Mouse (Mus musculus) adrenal gland, postnatal 10 days (tissue): Measurements from ENCODE around the gene Fmnl2. TPM values are rescaled to one million over a fixed set of nuclear protein-coding genes. Genes with fewer than 3 reads are reported as not detected.

Experiments used
- DNase-seq: peaks from one replicate; pipeline ENCODE4 v3.0.0; 2021; ENCODE audit warnings: mixed read lengths
- total RNA-seq, 2 experiments: library from RNA; stranded (reverse); gene quantifications; 2 replicates each; pipeline ENCODE4 v1.2.3; 2021

Fmnl2 gene
- total RNA-seq, 2 experiments from 2014 or later: 15.2 to 15.7 TPM

DNA sequence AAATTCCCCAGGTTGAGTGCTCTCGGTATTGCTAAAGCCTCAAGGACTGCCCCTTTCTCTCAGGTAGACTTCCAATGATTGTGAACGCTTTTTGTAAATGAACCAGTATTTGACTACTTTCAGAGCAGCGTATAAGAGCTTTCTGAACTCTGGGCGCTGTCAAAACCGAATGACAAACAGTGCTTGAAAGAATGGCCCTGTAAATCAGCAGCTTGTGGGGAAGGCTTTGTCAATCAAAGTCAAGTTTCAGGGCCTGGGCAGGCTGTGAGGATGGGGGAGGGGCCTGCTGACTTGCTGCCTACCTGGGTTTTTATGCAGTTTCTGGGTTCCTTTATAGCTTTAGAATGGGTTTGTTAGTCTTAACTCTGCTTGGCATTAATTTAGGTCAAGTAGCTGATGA, 56.1 kb downstream of the Fmnl2 start:
- no peak for DNase-seq

DNA sequence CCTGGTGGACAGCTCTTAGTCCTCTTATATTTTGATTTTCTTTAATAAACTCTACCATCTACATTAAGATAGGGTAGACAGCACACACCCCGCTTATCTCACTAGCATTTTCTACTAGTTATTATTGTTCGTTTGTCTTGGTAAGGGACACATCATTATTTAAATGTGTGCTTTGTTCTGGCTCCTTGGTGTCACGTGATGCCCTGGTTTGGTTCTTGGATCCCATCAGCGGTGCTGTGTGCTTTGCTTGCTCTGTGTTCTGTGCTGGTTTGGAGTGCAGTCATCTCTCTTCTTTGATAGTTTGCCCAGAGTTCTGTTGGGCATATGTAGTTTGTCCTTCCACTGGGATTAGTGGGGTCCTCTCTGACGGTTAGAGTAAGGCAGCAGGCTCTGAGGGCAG, 57.9 kb downstream of the Fmnl2 start:
- DNase-seq: no peak

DNA sequence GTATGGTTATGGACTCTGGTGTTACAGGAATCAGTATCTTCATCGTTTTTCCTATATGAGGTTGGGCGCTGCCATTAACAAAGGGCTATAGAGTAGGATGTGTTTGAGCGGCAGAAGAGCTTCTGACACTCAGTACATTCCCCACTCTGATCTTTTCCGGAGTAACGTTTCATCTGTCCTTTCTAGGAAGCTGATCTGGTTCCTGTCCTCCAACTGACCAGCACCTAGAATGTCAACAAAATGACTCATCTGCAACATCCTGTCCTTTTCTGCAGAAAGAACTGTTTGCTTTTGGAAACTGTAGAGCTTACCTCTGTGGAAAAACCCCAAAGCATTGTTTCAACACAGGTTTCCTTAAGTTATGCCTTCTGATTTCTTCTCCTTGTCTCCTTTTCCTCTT, 60.4 kb downstream of the Fmnl2 start:
- DNase-seq: no peak

DNA sequence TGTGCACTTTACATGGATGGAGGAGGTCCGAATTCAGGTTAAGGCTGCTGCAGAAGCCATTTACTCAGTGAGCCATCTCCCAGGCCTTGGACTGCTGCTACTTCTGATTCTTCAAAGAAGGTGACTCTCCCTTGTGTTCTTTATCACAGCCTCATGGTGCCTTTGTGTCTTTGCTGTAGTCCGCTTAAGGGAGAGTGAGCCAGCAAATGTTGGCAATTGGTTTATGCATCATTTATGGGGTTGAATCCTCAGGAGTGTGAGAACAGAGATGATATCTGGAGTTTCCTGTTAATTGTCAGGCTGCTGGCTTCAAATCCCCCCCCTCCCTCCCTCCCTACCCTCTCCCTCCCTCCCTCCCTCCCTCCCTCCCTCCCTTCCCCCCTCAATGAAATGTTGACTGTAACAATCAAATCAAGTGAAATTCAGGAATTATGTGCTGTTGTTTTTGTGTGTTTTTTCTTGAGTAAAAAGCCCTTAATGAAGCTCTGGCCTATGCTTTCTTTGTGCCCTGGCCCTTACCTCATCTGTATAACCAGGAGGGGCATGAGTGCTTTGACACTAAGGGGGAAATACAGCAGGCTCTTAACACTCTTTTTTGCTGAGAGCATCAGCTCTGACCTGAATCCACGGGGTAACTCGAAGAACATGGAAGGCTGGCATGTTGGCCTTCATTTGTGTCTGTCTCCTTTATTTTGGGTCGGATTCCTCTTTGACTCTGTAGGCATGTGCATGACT, 63.2 kb downstream of the Fmnl2 start:
- no peak for DNase-seq

DNA sequence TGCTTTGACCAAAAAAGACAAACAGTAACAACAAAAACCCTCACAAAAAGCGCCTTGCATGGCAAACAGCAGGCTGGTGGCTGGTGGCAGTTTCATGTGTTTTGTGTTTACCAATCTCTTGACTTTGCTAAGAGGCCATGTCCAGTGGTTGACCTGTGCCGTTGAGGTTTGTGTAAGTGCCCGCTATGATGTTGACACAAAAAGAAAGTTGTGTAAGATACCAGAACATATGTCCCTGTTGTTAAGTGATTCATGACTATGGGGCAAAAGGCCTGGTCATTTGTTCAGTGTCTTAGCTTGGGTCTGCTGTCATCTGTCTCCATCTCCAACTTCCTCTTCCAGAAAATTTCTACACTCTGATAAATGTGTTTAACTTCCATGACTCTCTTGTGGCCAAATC, 67.4 kb downstream of the Fmnl2 start:
- no peak for DNase-seq

DNA sequence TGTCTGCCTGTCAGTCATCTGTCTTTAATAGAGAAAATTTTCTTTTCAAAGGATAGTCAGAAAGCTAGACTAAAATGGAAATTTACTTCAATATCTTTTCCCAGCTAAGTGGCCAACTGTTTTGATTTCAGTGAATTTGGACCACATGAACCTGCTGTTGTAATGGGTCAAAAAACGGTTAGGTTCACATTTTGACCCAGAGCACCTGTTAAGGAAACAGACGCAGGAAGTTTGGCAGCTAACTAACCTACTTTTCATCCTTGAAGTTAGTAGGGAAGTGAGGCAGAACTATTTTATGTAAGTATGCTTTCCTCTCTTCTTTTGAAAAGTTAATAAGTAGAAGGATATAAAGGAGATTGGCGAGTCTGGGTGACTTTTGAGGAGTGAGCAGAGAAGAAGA, 69.7 kb downstream of the Fmnl2 start:
- no peak for DNase-seq

DNA sequence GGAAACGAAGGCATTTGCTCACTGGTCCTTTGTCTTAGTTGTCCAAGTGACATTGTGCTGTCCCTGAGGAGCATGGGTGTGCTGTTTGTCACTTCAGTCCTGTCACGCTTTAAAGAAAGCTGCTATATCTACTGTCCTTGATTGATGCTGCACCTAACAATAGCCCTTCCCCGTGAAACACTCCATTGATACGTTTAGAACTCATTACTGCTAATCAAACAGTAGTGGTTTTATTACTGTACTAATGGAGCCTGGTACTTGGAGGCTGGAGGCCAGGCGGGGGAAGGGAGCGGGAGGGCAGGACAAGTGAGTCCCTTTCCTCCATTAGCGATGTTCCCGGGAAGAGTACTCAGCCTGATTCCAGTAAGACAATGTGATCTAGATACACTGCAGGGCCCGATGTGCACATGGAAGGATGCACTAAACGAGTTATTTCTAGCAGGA, 70.2 kb downstream of the Fmnl2 start:
- DNase-seq: no peak

DNA sequence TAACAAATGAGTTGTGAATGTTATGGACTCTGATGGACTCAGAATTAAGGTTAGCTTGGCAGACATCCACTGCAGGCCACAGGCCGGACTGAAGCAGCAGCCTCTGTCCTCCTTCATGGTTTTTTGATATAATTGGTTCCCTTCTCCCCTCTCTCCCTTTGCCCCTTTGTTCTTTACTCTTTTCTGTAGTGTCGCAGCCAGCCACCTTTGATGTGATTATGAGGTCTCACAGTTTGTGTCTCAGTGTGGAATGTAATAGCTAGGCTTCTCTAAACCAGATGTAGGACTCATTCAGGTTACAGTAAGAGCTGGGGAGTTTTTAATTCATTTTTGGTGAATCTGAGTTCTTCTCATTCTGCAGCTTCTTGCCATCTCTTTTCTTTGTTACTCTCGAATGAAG, 70.7 kb downstream of the Fmnl2 start:
- no peak for DNase-seq

DNA sequence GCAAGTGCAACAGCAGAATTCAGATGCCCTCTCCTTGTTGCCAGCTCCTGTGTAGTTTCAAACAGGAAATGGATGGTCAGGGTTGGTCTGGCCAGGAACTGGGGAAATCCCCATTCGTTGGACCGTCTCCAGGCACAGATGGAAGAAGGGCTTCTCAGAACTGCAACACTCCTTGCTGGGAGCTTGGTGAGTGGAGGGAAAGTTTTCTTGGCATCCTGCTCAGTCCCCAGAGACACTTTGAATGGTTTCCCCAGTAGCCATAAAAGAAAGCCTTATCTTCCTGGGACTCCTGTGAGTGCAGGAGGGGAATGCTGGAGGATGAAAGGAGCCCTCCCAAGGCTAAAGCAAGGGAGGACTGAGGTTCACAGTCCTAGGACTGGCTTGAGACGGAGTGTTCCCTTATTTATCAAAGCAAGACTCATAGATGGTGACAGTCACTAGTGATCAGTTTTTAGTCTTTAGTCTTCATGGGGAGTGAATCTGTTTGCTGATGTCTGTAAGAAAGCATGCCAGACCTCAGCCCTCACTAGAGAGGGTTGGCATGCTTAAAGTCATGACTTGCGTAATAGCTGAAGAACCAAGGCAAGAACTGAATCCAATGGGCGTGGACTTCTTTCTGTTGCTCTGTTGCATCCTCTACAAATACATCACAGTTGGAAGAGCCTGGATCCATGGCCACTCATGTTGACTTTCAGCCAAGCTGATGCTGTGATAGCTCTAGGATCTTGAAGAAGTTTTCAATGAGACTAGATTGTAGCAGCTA, 72.6 kb downstream of the Fmnl2 start:
- peak; percentile 65 for DNase-seq

DNA sequence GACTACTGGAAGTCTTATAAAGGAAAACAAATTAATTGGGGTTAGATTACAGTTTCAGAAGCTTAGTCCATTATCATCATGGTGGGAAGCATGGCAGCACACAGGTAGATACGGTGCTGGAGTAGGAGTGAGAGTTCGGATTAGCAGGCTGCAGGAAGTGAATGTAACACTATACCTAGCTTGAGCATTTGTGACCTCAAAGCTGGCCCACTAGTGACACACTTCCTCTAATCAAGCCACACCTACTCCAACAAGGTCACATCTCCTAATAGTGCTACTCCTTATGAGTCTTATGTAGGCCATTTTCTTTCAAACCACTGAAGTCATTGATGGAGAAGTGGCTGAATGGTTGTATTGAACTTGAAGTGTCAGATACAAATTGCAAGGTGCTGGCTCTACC, 73.7 kb downstream of the Fmnl2 start:
- DNase-seq: no peak

DNA sequence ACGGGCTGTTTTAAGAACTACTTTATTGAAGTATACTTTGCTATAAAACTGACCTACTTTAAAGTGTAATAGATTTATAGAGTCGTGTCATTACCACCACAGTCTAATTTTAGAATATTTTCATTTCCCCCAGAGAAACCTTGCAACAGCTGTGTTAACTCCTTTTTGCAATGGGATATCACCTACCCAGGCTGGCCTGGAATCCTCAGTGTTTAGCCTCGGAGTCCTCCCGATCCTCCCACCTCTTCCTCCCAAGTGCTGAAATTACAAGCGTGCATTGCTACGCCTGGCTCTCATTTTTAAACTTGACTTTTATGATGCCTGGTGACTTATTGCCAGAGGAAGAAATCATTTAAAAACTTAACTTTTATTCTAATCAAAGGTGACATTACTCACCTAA, 78.2 kb downstream of the Fmnl2 start:
- DNase-seq: no peak

DNA sequence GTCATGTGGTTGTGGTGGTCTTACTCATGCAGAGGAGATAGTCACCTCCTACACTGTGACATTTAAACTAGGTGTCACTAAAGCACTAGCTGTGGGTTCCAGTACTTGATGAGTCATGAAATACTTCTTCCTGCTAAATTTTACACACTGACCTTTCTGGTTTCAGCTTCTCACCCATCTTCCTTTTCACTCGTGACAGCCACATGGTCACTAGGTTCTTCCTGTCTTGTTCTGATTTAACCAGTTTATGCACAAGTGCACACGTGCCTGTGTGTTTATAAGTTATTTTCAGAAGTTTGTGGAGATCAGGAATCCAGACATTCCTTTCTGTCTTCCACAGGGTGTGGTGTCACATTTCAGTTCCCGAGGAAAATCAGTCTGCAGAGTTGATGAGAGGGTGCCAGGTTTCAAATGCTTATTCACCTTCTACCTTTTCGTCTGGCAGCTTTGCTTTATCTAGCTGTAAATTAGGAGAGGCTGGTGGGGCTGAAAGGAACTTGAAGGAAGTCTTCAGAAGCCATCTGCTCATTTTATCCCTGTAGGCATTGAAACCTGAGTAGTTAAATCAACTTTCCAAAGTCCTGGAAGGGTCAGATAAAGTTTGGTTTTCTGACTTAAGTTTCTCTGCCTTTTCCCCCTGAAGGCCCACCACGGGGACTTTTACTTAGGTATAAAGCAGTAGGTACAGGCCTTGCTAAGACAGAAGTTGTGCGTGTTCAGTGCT, 80.9 kb downstream of the Fmnl2 start:
- no peak for DNase-seq

DNA sequence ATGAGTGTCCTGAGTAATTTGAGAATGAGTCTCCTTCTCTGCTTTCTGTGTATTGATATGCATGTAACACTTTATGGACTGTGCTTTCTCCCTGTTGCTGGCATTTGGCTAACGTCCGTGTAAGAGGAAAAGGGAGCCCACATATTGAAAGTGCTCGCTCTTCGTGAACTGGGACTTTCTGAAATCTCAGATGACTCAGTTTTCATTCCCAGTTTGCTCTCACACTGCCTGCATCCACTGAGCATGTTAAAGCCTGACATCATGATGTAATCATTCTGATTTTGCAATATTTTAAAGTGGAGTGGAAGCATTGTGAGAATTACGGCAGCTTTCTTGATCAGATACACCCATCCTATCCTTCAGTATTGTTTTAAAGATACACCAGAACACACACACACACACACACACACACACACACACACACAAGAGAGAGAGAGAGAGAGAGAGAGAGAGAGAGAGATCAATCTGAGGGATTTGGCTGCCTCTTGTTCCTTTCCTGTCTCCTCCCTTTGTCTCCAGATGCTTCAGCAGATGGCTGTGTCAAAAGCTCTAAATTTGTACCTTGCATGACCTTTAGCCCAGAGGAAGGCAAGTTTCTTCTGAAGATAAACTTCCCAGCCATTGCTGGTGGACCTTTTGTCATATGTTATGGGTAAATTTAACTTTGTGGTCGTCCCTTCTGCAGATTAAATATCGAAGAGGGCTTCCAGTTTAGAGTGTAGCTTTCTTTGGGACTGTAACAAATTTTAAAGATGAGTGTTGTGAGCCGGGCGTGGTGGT, 86.2 kb downstream of the Fmnl2 start:
- no peak for DNase-seq

DNA sequence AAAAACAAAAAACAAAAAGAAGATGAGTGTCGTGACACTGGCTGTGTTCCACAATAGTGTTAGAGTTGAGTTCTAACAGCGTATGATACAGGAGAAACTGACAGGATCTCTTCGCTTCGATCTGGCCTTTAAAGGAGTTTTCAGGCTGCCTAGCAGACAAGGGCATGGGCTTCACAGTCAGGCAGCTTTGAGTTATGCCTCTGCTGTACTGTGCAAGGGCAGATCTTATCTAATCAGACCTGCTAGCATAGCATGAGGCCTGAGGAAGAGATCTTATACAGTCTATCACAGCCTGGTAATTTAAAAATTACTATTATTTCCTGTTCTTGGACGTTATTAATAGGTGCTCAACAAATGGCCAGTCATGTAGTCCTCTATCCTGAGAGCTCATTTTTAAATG, 86.9 kb downstream of the Fmnl2 start:
- DNase-seq: no peak

DNA sequence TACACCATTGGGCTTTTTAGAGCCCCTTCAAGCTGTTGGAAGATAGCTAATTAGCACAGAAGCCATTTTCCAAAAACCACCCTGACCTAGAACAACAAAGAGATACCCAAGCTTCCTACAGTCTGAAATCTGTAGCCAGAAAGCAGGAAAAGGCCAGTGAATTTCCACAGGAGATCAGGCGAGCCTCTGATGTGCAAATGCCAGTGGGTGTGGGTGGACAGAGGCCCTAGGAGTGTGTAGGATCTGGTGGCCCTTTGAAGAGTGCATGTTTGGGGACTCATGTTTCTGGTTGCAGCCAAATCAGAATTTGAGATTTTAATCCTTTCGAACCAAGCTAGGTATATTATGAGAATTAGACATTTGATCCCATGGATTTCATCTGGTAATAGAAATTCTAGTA, 88.4 kb downstream of the Fmnl2 start:
- no peak for DNase-seq

DNA sequence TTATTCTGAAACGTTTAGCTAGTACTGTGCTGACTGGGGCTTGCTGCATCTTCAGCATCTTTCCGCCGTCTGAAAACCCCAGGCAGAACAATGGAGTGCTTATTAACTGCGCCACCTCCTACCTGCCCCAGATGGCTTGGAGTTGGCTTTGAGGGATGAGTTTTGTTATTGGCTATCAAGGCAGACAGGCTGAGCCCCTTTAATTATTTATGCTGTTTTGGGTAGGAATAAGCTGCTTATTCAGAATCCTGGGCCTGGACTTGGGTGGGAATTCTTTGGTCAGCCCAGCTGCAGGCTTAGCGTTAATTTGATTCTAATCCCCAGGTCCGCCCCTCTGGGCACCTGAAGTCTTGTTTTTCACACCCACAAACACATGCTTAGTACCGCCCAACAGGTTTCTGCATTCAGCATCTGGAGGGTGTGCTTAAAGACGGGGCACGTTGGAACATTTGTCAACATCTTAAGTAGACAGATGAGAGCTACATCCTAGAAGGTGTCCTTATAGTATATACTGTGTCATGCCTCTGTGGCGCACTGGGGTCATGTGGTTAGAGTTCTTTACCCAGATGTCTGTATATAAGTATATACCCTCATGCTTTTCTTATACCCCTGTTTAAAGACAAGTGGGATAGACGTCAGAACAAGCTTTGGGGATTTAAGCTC, 89.0 kb downstream of the Fmnl2 start:
- no peak for DNase-seq

DNA sequence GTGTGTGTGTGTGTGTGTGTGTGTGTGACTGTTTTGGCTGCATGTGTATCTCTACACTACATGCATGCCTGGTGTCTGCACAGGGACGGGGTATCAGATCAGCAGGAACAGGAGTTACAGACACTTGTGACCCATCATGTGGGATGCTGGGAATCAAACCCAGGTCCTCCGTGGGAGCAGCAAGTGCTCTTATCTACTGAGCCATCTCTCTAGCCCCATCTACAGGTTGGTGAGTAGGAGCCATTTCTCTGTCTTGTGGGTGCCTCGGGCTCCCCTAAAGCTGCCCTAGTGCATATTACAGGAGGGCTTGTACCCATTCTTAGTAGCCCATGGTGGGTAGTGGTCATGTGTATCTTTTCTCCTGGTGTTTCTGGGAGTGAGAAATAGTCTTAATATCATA, 90.7 kb downstream of the Fmnl2 start:
- no peak for DNase-seq

DNA sequence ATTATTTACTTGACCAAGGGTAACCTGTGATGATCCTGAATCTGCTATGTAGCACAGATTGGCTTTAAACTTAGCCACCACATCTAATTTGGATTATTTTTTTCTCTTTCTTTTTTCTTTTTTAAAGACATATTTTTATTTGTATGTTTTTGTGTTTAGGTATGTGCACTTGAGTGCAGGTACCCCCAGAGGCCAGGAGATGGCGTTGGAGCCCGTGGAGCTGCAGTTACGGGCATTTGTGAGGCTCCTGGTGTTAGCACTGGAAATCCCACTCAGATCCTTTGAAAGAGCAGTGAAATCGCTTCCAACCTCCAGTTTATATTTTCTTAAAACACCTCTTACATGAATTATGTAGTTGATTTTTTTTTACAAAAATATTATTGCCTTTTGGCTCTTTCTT, 91.9 kb downstream of the Fmnl2 start:
- DNase-seq: no peak

DNA sequence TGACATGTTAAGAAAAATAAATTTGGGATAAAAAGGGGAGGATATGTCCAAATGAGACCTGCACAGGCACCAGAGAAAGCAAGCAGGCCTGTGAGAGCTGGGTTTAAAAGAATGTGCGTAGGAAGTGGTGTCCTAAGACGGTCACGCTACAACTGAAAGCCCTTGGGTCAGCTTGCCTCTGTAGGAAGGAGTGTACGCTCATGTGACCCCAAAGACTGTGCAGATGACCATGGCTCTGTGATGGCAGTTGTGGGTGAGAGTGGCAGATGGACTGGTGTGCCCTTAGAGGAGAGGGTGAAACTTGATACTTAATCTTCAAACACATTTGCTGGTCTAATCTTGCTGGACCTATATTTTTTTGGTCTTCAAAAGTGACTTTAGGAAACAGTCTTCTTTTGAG, 92.6 kb downstream of the Fmnl2 start:
- DNase-seq: no peak

DNA sequence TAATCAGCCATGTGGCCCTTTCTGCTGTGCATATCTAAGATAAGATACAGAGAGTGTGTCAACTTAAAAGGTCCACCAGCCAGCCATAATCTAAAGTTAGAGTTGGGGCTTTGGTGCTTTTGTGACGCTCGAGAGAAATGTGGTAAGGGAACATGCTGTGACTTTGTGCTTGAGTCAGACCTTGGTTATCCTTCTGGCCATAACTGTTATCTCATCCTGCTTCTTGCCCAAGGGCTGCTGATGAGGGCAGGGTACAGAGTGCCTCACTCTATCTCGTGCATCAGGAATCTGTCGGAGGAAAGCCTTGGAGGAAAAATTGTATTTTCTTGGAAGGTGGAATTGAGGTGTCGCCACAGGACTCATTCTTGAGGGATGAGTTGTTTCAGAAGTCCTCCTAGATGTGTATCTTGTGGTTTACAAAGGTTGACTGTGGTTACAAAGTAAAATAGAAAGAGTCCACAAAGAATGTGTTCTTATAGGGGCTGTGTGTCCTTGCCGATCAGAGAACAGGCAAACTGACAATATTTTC, 94.6 kb downstream of the Fmnl2 start:
- no peak for DNase-seq

DNA sequence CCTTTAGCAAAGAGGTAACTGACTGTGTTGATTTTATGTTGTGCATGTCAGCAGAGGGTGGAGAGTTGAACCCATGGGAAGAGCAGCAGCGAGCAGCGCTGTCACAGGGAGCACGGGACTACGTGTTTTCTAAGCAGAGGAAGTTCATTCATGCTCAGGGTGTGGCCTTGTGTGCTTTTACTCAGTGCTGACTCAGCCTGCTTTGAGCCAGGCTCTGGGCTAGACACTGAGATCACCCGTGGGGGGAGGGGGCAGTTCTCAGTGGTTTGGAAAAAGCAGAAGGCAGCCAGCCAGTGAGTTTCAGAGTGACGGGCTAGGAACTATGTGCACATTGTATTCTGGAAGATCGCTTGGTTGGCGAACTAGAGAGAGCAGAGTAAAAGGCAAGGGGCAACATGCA, 97.4 kb downstream of the Fmnl2 start:
- DNase-seq: peak; percentile 89

DNA sequence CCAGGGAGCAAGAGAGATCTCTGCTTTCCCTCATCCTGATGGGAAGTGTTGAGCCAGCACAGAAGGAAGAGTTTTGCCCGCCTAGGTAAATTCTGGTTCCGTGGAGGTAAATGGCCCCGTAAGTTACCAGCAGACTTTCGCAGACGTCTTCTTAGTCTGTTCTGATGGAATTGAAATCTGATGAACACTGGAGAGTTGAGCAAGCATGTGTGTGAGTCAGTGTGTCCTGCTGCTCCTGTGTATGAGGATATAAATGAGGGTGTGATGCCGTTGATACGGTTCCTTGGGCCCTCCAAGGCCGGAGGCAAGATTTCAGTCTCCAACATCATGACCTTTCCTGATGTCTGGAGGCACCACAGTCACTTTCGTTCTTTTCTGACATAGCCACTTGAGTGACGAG, 98.2 kb downstream of the Fmnl2 start:
- DNase-seq: no peak
